29 mouse cellular contexts compared by ENCODE assay signal in genomic region chr12:9007146-9007545, GRCm38 (mm10). TPM values are rescaled to one million over a fixed set of nuclear protein-coding genes. Genes with fewer than 3 reads are reported as not detected.
DNase-seq lines count a peak whose midpoint lies in the region; ATAC-seq and TF ChIP-seq lines count a peak whose summit lies in the region.
"Had no signal": no experiment of that assay in that cellular context is flagged by ENCODE, and none has a peak within 500 bp of the region (broad histone marks: within the 10 kb centered on the region; RNA-seq: fewer than 3 reads in every experiment).

No protein-coding gene starts in this region.

- intact Hi-C loops in heart, adult 2 months (cut with DNase I) = loop anchor here (10.0 kb wide), 1 partner anchor 372 kb away; no protein-coding TSS in a partner anchor

- ATAC-seq in neural tube, embryonic 12.5 days (ENCODE audit: low FRiP score, low read depth) = no peak
- peak; percentile 87 for ATAC-seq in granulocyte monocyte progenitor cell, adult 5-6 weeks (replicated peaks; ENCODE audit: poor library complexity, severe bottlenecking)
- peak; percentile 74 for ATAC-seq in megakaryocyte progenitor cell, adult 5-6 weeks (replicated peaks; ENCODE audit: poor library complexity)
- ATAC-seq in activated CD4-positive, CD25-positive, alpha-beta regulatory T cell, adult 4 months = no peak
- ATAC-seq: CD4-positive, CD25-positive, alpha-beta regulatory T cell, adult 4 months; forebrain, embryonic 14.5 days; forebrain, embryonic 16.5 days; Patski had no signal

- no peak overlapping the region for H3K4me2 ChIP-seq in neural tube, embryonic 12.5 days (replicated peaks)
- H3K4me2 ChIP-seq: embryonic facial prominence, embryonic 13.5 days; embryonic facial prominence, embryonic 15.5 days; forebrain, embryonic 12.5 days had no signal

- no peak overlapping the region for H3K9ac ChIP-seq in heart, adult 2 months (ENCODE audit: low read depth, low read length)
- 0 out of 2 replicates have a peak overlapping the region, but pooled peaks have one; percentile 17 for H3K9ac ChIP-seq in neural tube, embryonic 12.5 days
- H3K9ac ChIP-seq: embryonic facial prominence, embryonic 13.5 days; embryonic facial prominence, embryonic 15.5 days; forebrain, embryonic 12.5 days had no signal

- H3K27ac ChIP-seq in heart, adult 2 months = no peak overlapping the region
- H3K27ac ChIP-seq in neural tube, embryonic 12.5 days = no peak overlapping the region
- H3K27ac ChIP-seq: embryonic facial prominence, embryonic 13.5 days; embryonic facial prominence, embryonic 15.5 days; forebrain, embryonic 10.5 days; forebrain, embryonic 12.5 days had no signal

- 54% methylated on average over 4 of the region's 4 CpGs for WGBS in heart, adult 2 months
- 57% methylated on average over 4 of the region's 4 CpGs for WGBS in neural tube, embryonic 12.5 days

- H3K27me3 ChIP-seq in heart, adult 2 months (ENCODE audit: control insufficient read depth, insufficient read depth, low read length) = no peaks in the 10 kb centered on the region
- no peaks in the 10 kb centered on the region for H3K27me3 ChIP-seq in neural tube, embryonic 12.5 days (replicated peaks)
- H3K27me3 ChIP-seq: CH12.LX; embryonic facial prominence, embryonic 13.5 days; embryonic facial prominence, embryonic 15.5 days; forebrain, embryonic 12.5 days; Patski had no signal

- no peaks in the 10 kb centered on the region for H3K4me1 ChIP-seq in heart, adult 2 months (ENCODE audit: control insufficient read depth, insufficient read depth, low read length)
- no peaks in the 10 kb centered on the region for H3K4me1 ChIP-seq in neural tube, embryonic 12.5 days
- H3K4me1 ChIP-seq: embryonic facial prominence, embryonic 13.5 days; embryonic facial prominence, embryonic 15.5 days; forebrain, embryonic 12.5 days had no signal

- peak; percentile 86 for DNase-seq in heart, adult 11 months
- DNase-seq in heart, adult 2 months = no peak
- no peak for DNase-seq in neural tube, embryonic 10.5 days (ENCODE audit: extremely low spot score, low spot score)
- DNase-seq in layer of hippocampus, postnatal 36 days = no peak
- DNase-seq: adrenal gland, adult 2 months; adrenal gland, postnatal 10 days; adrenal gland, postnatal 25 days; B cell, adult 2 months; cerebellum, adult 11-12 months; cerebellum, adult 2 months; cerebellum, adult 9-10 months; cerebellum, postnatal 10 days; cerebellum, postnatal 25 days; embryo, embryonic 11 days had no signal

- H3K9me3 ChIP-seq in neural tube, embryonic 12.5 days = no peaks in the 10 kb centered on the region
- H3K9me3 ChIP-seq: embryonic facial prominence, embryonic 13.5 days; embryonic facial prominence, embryonic 15.5 days; forebrain, embryonic 10.5 days; forebrain, embryonic 12.5 days; G1E had no signal

- TF ChIP-seq EP300 in heart, adult 2 months (IDR thresholded peaks at IDR 0.05; ENCODE audit: insufficient read depth, low read depth, low read length) = no peak

- no peaks in the 10 kb centered on the region for H3K36me3 ChIP-seq in heart, adult 2 months (ENCODE audit: control insufficient read depth, insufficient read depth, low read length)
- H3K36me3 ChIP-seq in neural tube, embryonic 12.5 days = peaks cover 7% of the 10 kb centered on the region; the same call in 1 of the 2 replicates
- H3K36me3 ChIP-seq: embryonic facial prominence, embryonic 13.5 days; embryonic facial prominence, embryonic 15.5 days; G1E had no signal

- H3K4me3 ChIP-seq in heart, adult 2 months = no peak overlapping the region
- H3K4me3 ChIP-seq in neural tube, embryonic 12.5 days = no peak overlapping the region
- H3K4me3 ChIP-seq: embryonic facial prominence, embryonic 13.5 days; embryonic facial prominence, embryonic 15.5 days; erythroblast, embryonic 14.5 days; forebrain, embryonic 10.5 days; forebrain, embryonic 12.5 days had no signal

- TF ChIP-seq POLR2A in heart, adult 2 months (IDR thresholded peaks at IDR 0.05; ENCODE audit: insufficient read depth, low read depth, low read length) = no peak

- H3K79me2 ChIP-seq in heart, adult 2 months (replicated peaks; ENCODE audit: control insufficient read depth, insufficient read depth, low read length) = no peaks in the 10 kb centered on the region

- TF ChIP-seq CTCF in heart, adult 2 months (IDR thresholded peaks at IDR 0.05) = no peak

RNA-seq across cellular contexts. Expression of gene Ttc32, which starts 22.7 kb away (rescaled TPM):
- total RNA-seq in heart, adult 2 months (2021) = 10 to 100 TPM; 26.1 to 31.4 TPM
- polyA plus RNA-seq in heart, adult 2 months (2012; rRNA removed) = 13.8 and 15.7 TPM in 2 replicates
- polyA plus RNA-seq in neural tube, embryonic 12.5 days (2016; fragmentation: Nextera tagmentation; extraction: Ambion mirVana) = 16.7 and 18.6 TPM in 2 replicates
- 35.6 and 51.0 TPM in 2 replicates for total RNA-seq in granulocyte monocyte progenitor cell, adult 5-6 weeks (2014; fragmentation: Nextera tagmentation)
- 26.2 and 29.0 TPM in 2 replicates for total RNA-seq in granulocyte monocyte progenitor cell, adult 5-6 weeks (2017)
- 41.9 and 43.1 TPM in 2 replicates for total RNA-seq in megakaryocyte progenitor cell, adult 5-6 weeks (2015)
- total RNA-seq in megakaryocyte progenitor cell, adult 5-6 weeks (2017) = 23.2 and 29.7 TPM in 2 replicates
- 1 to 10 TPM; 4.5 to 5.7 TPM for total RNA-seq in layer of hippocampus, postnatal 36 days (2021)
- 10 to 100 TPM in 1 of 2 experiments, 1 to 10 TPM in 1; 9.6 to 12.7 TPM for polyA plus RNA-seq in activated CD4-positive, CD25-positive, alpha-beta regulatory T cell, adult 4 months (2017; shearing (Covaris generic))
- polyA plus RNA-seq: G1E had no signal

RNA-seq across cellular contexts. Expression of gene Wdr35, which starts 33.5 kb away (rescaled TPM):
- total RNA-seq in heart, adult 2 months (2021) = 1 to 10 TPM; 9.0 to 9.5 TPM
- 3.4 and 5.9 TPM in 2 replicates for polyA plus RNA-seq in heart, adult 2 months (2012; rRNA removed)
- 20.2 and 20.6 TPM in 2 replicates for polyA plus RNA-seq in neural tube, embryonic 12.5 days (2016; fragmentation: Nextera tagmentation; extraction: Ambion mirVana)
- total RNA-seq in granulocyte monocyte progenitor cell, adult 5-6 weeks (2014; fragmentation: Nextera tagmentation) = 0.09 and 1.2 TPM in 2 replicates
- total RNA-seq in granulocyte monocyte progenitor cell, adult 5-6 weeks (2017) = 0.57 and 1.0 TPM in 2 replicates
- total RNA-seq in megakaryocyte progenitor cell, adult 5-6 weeks (2015) = 1.3 and 1.8 TPM in 2 replicates
- 0.79 and 3.8 TPM in 2 replicates for total RNA-seq in megakaryocyte progenitor cell, adult 5-6 weeks (2017)
- total RNA-seq in layer of hippocampus, postnatal 36 days (2021) = 10 to 100 TPM; 43.8 to 44.5 TPM
- 1 to 10 TPM; 3.0 to 3.4 TPM for polyA plus RNA-seq in activated CD4-positive, CD25-positive, alpha-beta regulatory T cell, adult 4 months (2017; shearing (Covaris generic))
- polyA plus RNA-seq: G1E had no signal

RNA-seq across cellular contexts. Expression of gene Matn3, which starts 59.4 kb away (rescaled TPM):
- total RNA-seq in heart, adult 2 months (2021) = not detected
- polyA plus RNA-seq in heart, adult 2 months (2012; rRNA removed) = not detected in 2 replicates
- polyA plus RNA-seq in neural tube, embryonic 12.5 days (2016; fragmentation: Nextera tagmentation; extraction: Ambion mirVana) = 0.70 and 1.0 TPM in 2 replicates
- total RNA-seq in granulocyte monocyte progenitor cell, adult 5-6 weeks (2014; fragmentation: Nextera tagmentation) = not detected in 2 replicates
- not detected in 2 replicates for total RNA-seq in granulocyte monocyte progenitor cell, adult 5-6 weeks (2017)
- total RNA-seq in megakaryocyte progenitor cell, adult 5-6 weeks (2015) = not detected in 2 replicates
- total RNA-seq in megakaryocyte progenitor cell, adult 5-6 weeks (2017) = not detected in 2 replicates
- not detected for total RNA-seq in layer of hippocampus, postnatal 36 days (2021)
- polyA plus RNA-seq in activated CD4-positive, CD25-positive, alpha-beta regulatory T cell, adult 4 months (2017; shearing (Covaris generic)) = not detected
- total RNA-seq: adrenal gland, adult 2 months; adrenal gland, postnatal 25 days; CH12.LX had no signal
- polyA plus RNA-seq: adrenal gland, adult 2 months; CD4-positive, CD25-positive, alpha-beta regulatory T cell, adult 4 months; cerebellum, adult 2 months; erythroblast, embryonic 14.5 days; G1E had no signal

Comparison
In these comparisons a context has a peak if more than half of its experiments do, and no peak if none do; other contexts are left out.
1. ATAC-seq: peak in granulocyte monocyte progenitor cell, adult 5-6 weeks (single experiment) and megakaryocyte progenitor cell, adult 5-6 weeks (single experiment); none in neural tube, embryonic 12.5 days (single experiment) and activated CD4-positive, CD25-positive, alpha-beta regulatory T cell, adult 4 months (single experiment).